Mouse (Mus musculus): ENCODE data around the gene Rpl38. TPM values are rescaled to one million over a fixed set of nuclear protein-coding genes. Genes with fewer than 3 reads are reported as not detected.
A peak's percentile ranks its signal among the peaks of the same experiment; 100 is the strongest.
"Not testable (repeated sequence)": the region's sequence is repeated elsewhere in the genome, so short reads cannot be mapped to it uniquely, and the experiment has no call there.

Gene Rpl38
- polyA plus RNA-seq, 1 experiment from 2014 or later: 824 TPM

DNA sequence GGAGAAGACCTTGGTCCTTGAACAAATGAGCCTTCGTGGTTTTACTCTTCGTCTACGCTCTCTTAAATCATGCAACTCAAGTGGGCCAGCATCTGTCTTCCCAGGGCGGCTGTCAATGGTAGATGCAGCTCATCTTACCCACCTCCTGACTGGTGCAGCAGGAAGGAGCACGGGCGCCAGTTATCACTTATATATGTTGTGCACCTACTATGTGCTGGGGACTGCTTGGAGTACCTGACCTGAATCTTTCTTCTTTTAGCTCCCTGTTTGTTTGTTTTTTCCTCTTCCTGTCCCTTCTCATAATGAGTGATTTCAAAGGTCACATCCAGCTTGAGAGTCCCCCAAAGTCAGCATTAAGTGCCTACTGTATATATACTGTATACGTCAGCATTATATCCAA is 4.2 kb upstream of the Rpl38 start:
- no peak for TF ChIP-seq EP300 (IDR thresholded peaks at IDR 0.05)
- TF ChIP-seq CTCF (IDR thresholded peaks at IDR 0.05): no peak
- WGBS: 62% methylated on average over 7 of the region's 7 CpGs

DNA sequence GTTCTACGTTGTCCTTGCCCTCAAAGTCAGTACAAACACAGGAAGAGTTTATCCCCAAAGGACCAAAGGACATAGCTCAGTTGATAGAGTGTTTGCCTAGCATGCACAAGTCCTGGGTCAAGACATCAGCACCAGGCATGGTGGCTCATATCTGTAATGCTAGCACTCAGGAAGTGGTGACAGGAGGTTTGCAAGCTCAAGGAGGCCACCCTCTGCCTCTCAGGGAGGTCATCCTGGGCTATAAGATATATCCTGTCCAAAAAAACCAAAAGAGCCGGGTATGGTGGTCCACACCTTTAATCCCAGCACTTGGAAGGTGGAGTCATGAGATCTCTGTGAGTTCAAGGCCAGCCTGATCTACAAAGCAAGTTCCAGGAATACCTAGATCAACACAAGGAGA is 2.9 kb upstream of the Rpl38 start:
- no peak overlapping the region for H3K9ac ChIP-seq (replicated peaks; ENCODE audit: low read depth)
- WGBS: 36% methylated on average over 2 of the region's 2 CpGs
- no peak overlapping the region for H3K4me3 ChIP-seq (ENCODE audit: low read depth, low read length)
- H3K36me3 ChIP-seq (ENCODE audit: insufficient read depth, low read length): no peaks in the 10 kb centered on the region
- TF ChIP-seq CTCF (IDR thresholded peaks at IDR 0.05) (no peak), EP300 (IDR thresholded peaks at IDR 0.05) (no peak)
- no peak overlapping the region for H3K4me2 ChIP-seq (replicated peaks; ENCODE audit: low read depth, low read length)
- ATAC-seq (no peak), DNase-seq (ENCODE audit: low spot score) (no peak)
- no peaks in the 10 kb centered on the region for H3K27me3 ChIP-seq (replicated peaks; ENCODE audit: insufficient read depth, low read length)
- no peak overlapping the region for H3K27ac ChIP-seq (ENCODE audit: low read length)
- H3K9me3 ChIP-seq (ENCODE audit: low read length): no peaks in the 10 kb centered on the region
- H3K4me1 ChIP-seq (ENCODE audit: insufficient read depth, low read depth, low read length): peaks cover 9% of the 10 kb centered on the region; the same call in 1 of the 2 replicates

More for the DNA sequence above, 4.2 kb upstream of the Rpl38 start:
- Histone ChIP-seq H3K36me3 (ENCODE audit: insufficient read depth, low read length) (no peaks in the 10 kb centered on the region), H3K4me1 (ENCODE audit: insufficient read depth, low read depth, low read length) (no peaks in the 10 kb centered on the region; the same call in 1 of the 2 replicates), H3K9ac (replicated peaks; ENCODE audit: low read depth) (no peak overlapping the region), H3K4me2 (replicated peaks; ENCODE audit: low read depth, low read length) (no peak overlapping the region), H3K9me3 (ENCODE audit: low read length) (no peaks in the 10 kb centered on the region), H3K27me3 (replicated peaks; ENCODE audit: insufficient read depth, low read length) (no peaks in the 10 kb centered on the region), H3K4me3 (ENCODE audit: low read depth, low read length) (no peak overlapping the region), H3K27ac (ENCODE audit: low read length) (no peak overlapping the region)
- DNase-seq (ENCODE audit: low spot score) (no peak), ATAC-seq (no peak)

DNA sequence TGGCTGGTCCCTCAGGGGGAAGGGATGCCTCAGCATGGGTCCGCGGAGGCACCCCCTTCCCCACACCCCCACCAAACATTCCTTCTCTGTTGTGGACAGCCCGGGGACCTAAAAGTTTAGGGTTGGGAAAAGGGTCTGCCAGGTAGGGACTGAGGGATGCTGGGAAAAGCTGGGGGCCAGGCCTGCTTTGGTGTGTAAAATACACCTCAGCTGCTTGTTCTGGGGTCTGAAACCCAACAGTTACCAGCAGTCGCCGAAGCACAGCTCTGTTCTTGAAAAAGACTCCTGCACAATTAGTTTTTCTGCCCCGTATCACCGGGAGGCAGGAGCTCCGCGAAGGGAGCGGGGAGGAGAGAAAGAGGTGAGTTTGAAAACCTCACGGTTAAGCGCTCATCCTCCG is 1.5 kb upstream of the Rpl38 start:
- Histone ChIP-seq H3K9me3 (ENCODE audit: low read length) (no peaks in the 10 kb centered on the region), H3K4me3 (ENCODE audit: low read depth, low read length) (no peak overlapping the region), H3K9ac (replicated peaks; ENCODE audit: low read depth) (no peak overlapping the region), H3K27ac (ENCODE audit: low read length) (no peak overlapping the region), H3K4me2 (replicated peaks; ENCODE audit: low read depth, low read length) (no peak overlapping the region), H3K27me3 (replicated peaks; ENCODE audit: insufficient read depth, low read length) (no peaks in the 10 kb centered on the region), H3K36me3 (ENCODE audit: insufficient read depth, low read length) (peaks cover 7% of the 10 kb centered on the region; the same call in 1 of the 2 replicates), H3K4me1 (ENCODE audit: insufficient read depth, low read depth, low read length) (peaks cover 9% of the 10 kb centered on the region; the same call in 1 of the 2 replicates)
- TF ChIP-seq EP300 (IDR thresholded peaks at IDR 0.05) (no peak), CTCF (IDR thresholded peaks at IDR 0.05) (no peak)
- DNase-seq (ENCODE audit: low spot score): no peak
- no peak for ATAC-seq
- WGBS: 21% methylated on average over 8 of the region's 13 CpGs

DNA sequence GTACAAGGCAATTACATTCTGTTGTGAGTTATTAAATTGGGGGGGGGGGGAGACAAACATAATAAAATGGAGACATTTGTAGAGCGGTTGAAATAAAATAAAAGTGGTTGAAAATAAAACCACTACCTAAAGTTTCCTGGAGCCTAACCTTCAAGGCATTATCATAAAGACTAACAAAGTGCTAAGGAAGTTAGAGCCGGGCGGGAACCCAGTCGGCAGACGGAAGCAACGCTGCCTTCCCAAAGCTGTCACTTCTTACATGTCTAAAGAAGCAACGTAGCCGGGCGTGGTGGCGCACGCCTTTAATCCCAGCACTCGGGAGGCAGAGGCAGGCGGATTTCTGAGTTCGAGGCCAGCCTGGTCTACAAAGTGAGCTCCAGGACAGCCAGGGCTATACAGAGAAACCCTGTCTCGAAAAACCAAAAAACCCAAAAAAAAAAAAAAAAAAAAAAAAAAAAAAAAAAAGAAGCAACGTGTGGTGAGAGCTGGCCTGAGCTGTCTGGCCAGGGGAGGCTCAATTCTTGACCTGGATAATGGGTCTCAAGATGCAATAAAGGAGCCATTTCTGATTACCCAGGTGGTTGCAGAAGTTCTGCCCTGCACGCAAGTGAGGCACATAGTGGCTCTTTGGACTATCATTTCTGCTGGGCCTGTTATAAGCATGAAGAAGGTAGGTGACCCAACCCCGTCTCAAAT is 940 bp upstream of the Rpl38 start:
- H3K4me1 ChIP-seq (ENCODE audit: insufficient read depth, low read depth, low read length): peaks cover 9% of the 10 kb centered on the region; the same call in 1 of the 2 replicates
- H3K4me2 ChIP-seq (replicated peaks; ENCODE audit: low read depth, low read length): no peak overlapping the region
- DNase-seq (ENCODE audit: low spot score): no peak
- ATAC-seq: no peak
- no peaks in the 10 kb centered on the region for H3K9me3 ChIP-seq (ENCODE audit: low read length)
- no peak overlapping the region for H3K27ac ChIP-seq (ENCODE audit: low read length)
- TF ChIP-seq EP300 (IDR thresholded peaks at IDR 0.05) (no peak), CTCF (IDR thresholded peaks at IDR 0.05) (no peak)
- H3K27me3 ChIP-seq (replicated peaks; ENCODE audit: insufficient read depth, low read length): no peaks in the 10 kb centered on the region
- H3K9ac ChIP-seq (replicated peaks; ENCODE audit: low read depth): no peak overlapping the region
- peaks cover 7% of the 10 kb centered on the region; the same call in 1 of the 2 replicates for H3K36me3 ChIP-seq (ENCODE audit: insufficient read depth, low read length)
- 39% methylated on average over 16 of the region's 18 CpGs for WGBS
- no peak overlapping the region for H3K4me3 ChIP-seq (ENCODE audit: low read depth, low read length)

DNA sequence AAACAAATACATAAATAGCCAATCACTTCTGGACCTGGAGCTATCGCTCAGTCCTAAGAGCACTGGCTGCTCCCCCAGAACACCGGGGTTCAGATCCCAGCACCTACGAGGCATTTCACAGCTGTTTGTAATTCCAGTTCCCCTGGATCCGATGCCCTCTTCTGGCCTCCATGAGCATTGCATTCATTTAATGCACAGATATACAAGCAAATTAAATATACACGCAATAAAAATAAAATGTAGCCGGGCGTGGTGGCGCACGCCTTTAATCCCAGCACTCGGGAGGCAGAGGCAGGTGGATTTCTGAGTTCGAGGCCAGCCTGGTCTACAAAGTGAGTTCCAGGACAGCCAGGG is 415 bp upstream of the Rpl38 start:
- H3K4me2 ChIP-seq (replicated peaks; ENCODE audit: low read depth, low read length); H3K4me3 ChIP-seq (ENCODE audit: low read depth, low read length); H3K9ac ChIP-seq (replicated peaks; ENCODE audit: low read depth); H3K9me3 ChIP-seq (ENCODE audit: low read length); H3K4me1 ChIP-seq (ENCODE audit: insufficient read depth, low read depth, low read length); ATAC-seq; H3K27me3 ChIP-seq (replicated peaks; ENCODE audit: insufficient read depth, low read length); H3K27ac ChIP-seq (ENCODE audit: low read length): not testable (repeated sequence)
- 22% methylated on average over 11 of the region's 11 CpGs for WGBS
- peak; percentile 49 for TF ChIP-seq CTCF (IDR thresholded peaks at IDR 0.05)
- DNase-seq (ENCODE audit: low spot score): peak; percentile 42
- peaks cover 11% of the 10 kb centered on the region; the same call in 1 of the 2 replicates for H3K36me3 ChIP-seq (ENCODE audit: insufficient read depth, low read length)

DNA sequence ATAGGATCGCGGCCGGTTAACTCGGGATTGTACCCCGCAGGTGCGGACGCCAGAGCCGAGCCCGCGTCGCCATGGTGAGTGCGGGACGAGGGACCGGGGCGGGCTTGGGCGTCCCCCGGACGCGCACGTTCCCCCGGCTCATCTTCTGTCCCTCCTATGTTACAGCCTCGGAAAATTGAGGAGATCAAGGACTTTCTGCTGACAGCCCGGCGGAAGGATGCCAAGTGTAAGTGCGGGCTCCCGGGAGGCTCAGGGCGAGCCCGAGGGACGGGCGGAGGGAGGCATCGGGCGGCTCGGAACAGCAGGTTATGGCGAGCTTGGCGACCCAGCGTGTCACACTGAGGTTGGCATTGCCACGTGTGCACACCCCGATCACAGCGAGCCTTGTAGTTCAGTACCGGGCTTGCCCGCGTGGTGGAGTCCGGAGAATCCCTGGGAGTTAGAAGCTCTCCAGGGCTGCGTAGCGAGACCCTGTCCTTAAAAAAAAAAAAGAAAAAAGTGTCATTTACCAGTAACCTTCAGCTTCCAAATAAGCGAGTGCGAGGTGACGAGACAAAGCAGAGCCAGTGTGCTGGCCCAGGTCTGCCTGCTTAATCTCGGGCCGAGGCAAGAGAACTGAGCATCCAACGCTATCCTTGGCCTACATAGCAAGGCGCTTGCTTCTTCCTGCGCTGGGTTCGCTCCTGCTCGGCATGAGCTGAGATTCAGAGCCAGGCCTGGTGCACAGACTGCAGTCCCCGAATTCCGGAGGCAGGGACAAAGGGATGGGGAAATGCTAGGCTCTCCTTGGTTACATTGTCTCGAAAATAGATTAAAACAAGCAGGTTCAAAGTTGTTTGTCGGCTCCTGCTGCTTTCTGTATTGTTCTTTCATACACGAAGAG is 658 bp downstream of the Rpl38 start:
- no peaks in the 10 kb centered on the region for H3K27me3 ChIP-seq (replicated peaks; ENCODE audit: insufficient read depth, low read length)
- DNase-seq (ENCODE audit: low spot score) (peak; percentile 88), ATAC-seq (peak; percentile 86)
- H3K9ac ChIP-seq (replicated peaks; ENCODE audit: low read depth): peak overlapping the region; percentile 73
- H3K4me2 ChIP-seq (replicated peaks; ENCODE audit: low read depth, low read length): peak overlapping the region; percentile 72
- no peaks in the 10 kb centered on the region for H3K9me3 ChIP-seq (ENCODE audit: low read length)
- H3K4me3 ChIP-seq (ENCODE audit: low read depth, low read length): peak overlapping the region; percentile 76
- peaks cover 22% of the 10 kb centered on the region; the same call in 1 of the 2 replicates for H3K36me3 ChIP-seq (ENCODE audit: insufficient read depth, low read length)
- H3K27ac ChIP-seq (ENCODE audit: low read length): peak overlapping the region; percentile 92
- peak; percentile 70 for TF ChIP-seq CTCF (IDR thresholded peaks at IDR 0.05)
- TF ChIP-seq EP300 (IDR thresholded peaks at IDR 0.05): no peak
- 2% methylated on average over 60 of the region's 60 CpGs for WGBS
- H3K4me1 ChIP-seq (ENCODE audit: insufficient read depth, low read depth, low read length): peaks cover 9% of the 10 kb centered on the region; the same call in 1 of the 2 replicates
